Mouse (Mus musculus) liver, embryonic 11.5 days (tissue): ENCODE data around the gene Serpinb2. TPM values are rescaled to one million over a fixed set of nuclear protein-coding genes. Genes with fewer than 3 reads are reported as not detected.

Experiments
- ATAC-seq: fragments of 200-750 bp; cut with Nextera tagmentation; replicated peaks from 2 replicates; pipeline ENCODE4 v1.8.0; 2017; ENCODE audit warnings: moderate number of reproducible peaks, mild to moderate bottlenecking, moderate TSS enrichment, moderate library complexity; ENCODE audit not compliant: low FRiP score
- DNase-seq: peaks from one replicate; pipeline ENCODE4 v3.0.0-alpha.2; 2017; ENCODE audit warnings: low spot score
- H3K27ac ChIP-seq: fragments of 300-500 bp; sonication (generic); 2 replicates; pipeline ENCODE4 v1.5.1; 2014; ENCODE audit warnings: mild to moderate bottlenecking, low read depth, low read length, control low read depth
- H3K27me3 ChIP-seq: fragments of 300-500 bp; sonication (generic); replicated peaks from 2 replicates; pipeline ENCODE4 v1.6.1; 2014; ENCODE audit warnings: low read length, mixed read lengths; ENCODE audit not compliant: control insufficient read depth, insufficient read depth
- H3K36me3 ChIP-seq: fragments of 300-500 bp; sonication (generic); 2 replicates; pipeline ENCODE4 v1.6.1; 2014; ENCODE audit warnings: mild to moderate bottlenecking, low read length, moderate library complexity, mixed read lengths; ENCODE audit not compliant: control insufficient read depth, insufficient read depth
- H3K4me1 ChIP-seq: fragments of 300-500 bp; sonication (generic); replicated peaks from 2 replicates; pipeline ENCODE4 v1.6.1; 2014; ENCODE audit warnings: low read length, mixed read lengths; ENCODE audit not compliant: control insufficient read depth, insufficient read depth
- H3K4me2 ChIP-seq: fragments of 300-500 bp; sonication (generic); 2 replicates; pipeline ENCODE4 v1.6.1; 2014; ENCODE audit warnings: mild to moderate bottlenecking, control low read depth, moderate library complexity
- H3K4me3 ChIP-seq: fragments of 300-500 bp; sonication (generic); 2 replicates; pipeline ENCODE4 v1.5.1; 2014; ENCODE audit warnings: low read depth, low read length, control low read depth
- H3K9ac ChIP-seq: fragments of 300-500 bp; sonication (generic); 2 replicates; pipeline ENCODE4 v1.6.1; 2014; ENCODE audit warnings: low read depth, low read length, control low read depth
- H3K9me3 ChIP-seq: fragments of 300-500 bp; sonication (generic); 2 replicates; pipeline ENCODE4 v1.6.1; 2016; ENCODE audit warnings: low read length, inconsistent platforms, mixed read lengths; ENCODE audit not compliant: control insufficient read depth
- WGBS: fragments of 180-500 bp; shearing (Covaris S2); extraction: QIAGEN DNeasy Blood & Tissue Kit; methylation state at CpG from one replicate; pipeline ENCODE4 v1.1.7; 2014; 5-methylcytosine and 5-hydroxymethylcytosine counted together
- polyA plus RNA-seq: library from polyadenylated mRNA; unstranded; fragments of >200 nt; fragmentation: Nextera tagmentation; extraction: Ambion mirVana; gene quantifications from 2 replicates; pipeline ENCODE4 v1.2.1, GENCODE M21; 2014

Serpinb2 gene
- polyA plus RNA-seq, 1 experiment from 2014 or later = 3.4 TPM

DNA sequence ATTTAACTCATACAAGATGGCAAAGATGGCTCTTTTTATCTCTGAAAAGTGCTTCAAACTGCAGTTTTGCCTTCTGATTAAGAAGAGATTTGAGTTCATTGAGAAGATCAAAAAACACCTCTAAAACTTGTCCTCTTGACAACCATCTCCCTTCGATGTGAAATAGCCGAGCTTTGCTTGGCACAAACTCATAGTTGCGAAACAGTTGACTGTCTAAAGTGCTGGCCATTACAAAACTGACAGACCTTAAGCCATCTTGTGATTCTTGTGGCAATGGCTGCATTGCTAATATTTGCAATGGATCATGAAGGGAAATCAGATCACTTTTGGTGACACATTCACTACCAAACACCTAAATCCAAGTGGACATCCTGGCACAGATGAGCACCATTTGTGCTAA lies 48.3 kb downstream of the Serpinb2 start:
- Histone ChIP-seq H3K4me3 (no peak overlapping the region), H3K4me2 (no peak overlapping the region), H3K4me1 (no peaks in the 10 kb centered on the region), H3K27me3 (no peaks in the 10 kb centered on the region), H3K27ac (no peak overlapping the region), H3K36me3 (no peaks in the 10 kb centered on the region), H3K9me3 (no peaks in the 10 kb centered on the region), H3K9ac (no peak overlapping the region)
- no peak for ATAC-seq
- no peak for DNase-seq
- WGBS = 82% methylated on average over 3 of the region's 3 CpGs

DNA sequence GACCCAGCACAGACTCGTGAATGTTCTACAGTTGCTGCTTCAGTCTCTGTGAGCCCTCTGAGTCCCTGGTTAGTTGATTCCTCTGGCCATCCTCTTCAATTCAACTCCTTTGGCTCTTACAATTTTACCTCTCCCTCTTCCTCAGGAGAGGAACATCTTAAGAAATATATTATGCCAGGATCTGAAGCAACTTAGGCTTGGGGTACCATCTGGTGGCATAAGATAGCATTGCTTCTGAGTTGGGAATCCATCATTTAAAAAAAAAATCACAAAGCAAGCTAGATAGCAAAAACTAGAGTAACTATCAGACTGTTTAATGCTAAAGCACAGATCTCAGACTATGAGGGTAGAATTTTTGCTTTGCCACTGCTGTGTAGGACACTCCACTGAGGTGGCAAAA lies 50.9 kb downstream of the Serpinb2 start:
- Histone ChIP-seq H3K36me3 (no peaks in the 10 kb centered on the region), H3K4me2 (no peak overlapping the region), H3K27ac (no peak overlapping the region), H3K27me3 (no peaks in the 10 kb centered on the region), H3K4me3 (no peak overlapping the region), H3K9ac (no peak overlapping the region), H3K9me3 (no peaks in the 10 kb centered on the region), H3K4me1 (no peaks in the 10 kb centered on the region)
- DNase-seq (no peak), ATAC-seq (no peak)
- WGBS = 80% methylated on average over 1 of the region's 1 CpGs

DNA sequence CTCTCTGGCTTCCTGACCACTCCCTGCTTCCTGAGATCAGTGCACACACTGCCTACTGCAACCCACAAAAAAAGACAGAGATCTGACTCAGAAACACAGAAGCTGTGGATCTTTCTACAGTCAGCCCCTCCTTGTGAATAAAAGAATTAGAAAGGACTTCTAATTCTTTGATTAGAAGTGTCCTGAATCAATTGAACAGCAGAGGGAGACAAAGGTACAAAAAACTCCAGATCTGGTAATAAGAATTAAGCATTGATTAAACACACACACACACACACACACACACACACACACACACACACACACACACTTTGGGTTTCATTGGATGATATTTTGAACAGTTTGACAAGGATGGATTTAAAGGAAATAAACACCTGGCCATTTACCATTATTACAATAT lies 54.4 kb downstream of the Serpinb2 start:
- Histone ChIP-seq H3K36me3 (no peaks in the 10 kb centered on the region), H3K27me3 (no peaks in the 10 kb centered on the region), H3K4me3 (no peak overlapping the region), H3K4me1 (no peaks in the 10 kb centered on the region), H3K27ac (no peak overlapping the region), H3K9ac (no peak overlapping the region), H3K4me2 (no peak overlapping the region), H3K9me3 (no peaks in the 10 kb centered on the region)
- ATAC-seq (no peak), DNase-seq (no peak)

DNA sequence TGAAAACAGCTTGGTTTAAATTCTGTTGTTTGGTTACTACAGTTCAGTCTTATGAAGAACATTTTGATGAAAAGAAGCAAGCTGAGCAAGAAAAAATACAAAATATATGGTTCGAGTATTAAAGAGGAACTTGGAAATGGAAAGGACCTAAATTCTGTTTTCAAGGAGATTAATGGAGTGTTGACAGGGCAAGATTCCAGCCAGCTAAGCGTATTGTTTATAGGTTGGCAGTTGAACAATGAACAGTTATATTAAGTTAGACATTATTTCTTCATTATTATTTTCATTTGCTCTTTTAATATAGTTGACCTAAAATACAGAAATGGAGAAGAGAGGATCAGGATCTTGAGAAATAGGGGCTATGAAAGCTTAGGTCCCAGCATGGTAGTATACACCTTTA lies 64.9 kb downstream of the Serpinb2 start:
- ATAC-seq = no peak
- no peak overlapping the region for H3K4me3 ChIP-seq
- no peak overlapping the region for H3K4me2 ChIP-seq
- H3K36me3 ChIP-seq = no peaks in the 10 kb centered on the region
- no peaks in the 10 kb centered on the region for H3K27me3 ChIP-seq
- WGBS = 75% methylated on average over 2 of the region's 2 CpGs
- DNase-seq = no peak
- no peaks in the 10 kb centered on the region for H3K4me1 ChIP-seq
- no peaks in the 10 kb centered on the region for H3K9me3 ChIP-seq
- H3K9ac ChIP-seq = no peak overlapping the region
- no peak overlapping the region for H3K27ac ChIP-seq

DNA sequence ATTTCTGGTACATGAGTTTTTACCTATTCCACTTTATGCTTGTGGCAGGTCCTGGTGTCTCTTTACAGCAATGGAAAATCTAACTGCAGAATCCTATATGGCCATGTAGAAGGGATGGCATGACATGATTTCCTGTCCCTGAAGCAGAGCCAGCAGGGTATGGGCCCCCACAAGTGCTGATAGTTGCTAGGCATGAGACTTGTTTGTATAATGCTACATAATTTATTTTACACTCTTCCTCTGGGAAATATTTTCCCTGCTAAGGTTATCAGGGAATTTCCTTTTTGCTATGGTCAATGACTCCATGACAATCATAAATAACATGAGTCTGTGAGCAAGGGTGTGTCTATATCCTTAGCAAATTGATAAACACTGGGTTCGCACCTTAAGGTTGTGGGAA lies 66.3 kb downstream of the Serpinb2 start:
- Histone ChIP-seq H3K9me3 (no peaks in the 10 kb centered on the region), H3K9ac (no peak overlapping the region), H3K4me1 (no peaks in the 10 kb centered on the region), H3K4me2 (no peak overlapping the region), H3K36me3 (no peaks in the 10 kb centered on the region), H3K4me3 (no peak overlapping the region), H3K27ac (no peak overlapping the region), H3K27me3 (no peaks in the 10 kb centered on the region)
- 71% methylated on average over 1 of the region's 1 CpGs for WGBS
- no peak for ATAC-seq
- DNase-seq = no peak

DNA sequence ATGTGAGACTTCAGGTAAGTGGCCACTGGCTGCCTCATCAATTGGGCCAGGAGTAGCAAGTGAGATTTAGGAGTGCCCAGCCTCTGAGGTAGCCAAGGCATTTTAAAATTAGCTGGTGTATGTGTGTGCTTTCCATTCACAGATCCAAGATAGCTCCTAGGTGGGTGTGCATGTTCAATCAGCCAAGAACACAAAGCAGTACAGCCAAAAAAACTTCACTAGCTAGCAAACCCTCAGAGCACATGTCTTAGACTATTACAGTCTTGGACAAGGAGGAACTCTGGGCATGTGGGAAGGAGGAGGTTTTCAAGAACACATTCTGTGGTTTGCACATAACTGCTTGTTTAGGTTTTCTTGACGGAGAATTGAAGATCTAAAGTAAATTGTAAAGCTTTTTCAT lies 70.0 kb downstream of the Serpinb2 start:
- no peaks in the 10 kb centered on the region for H3K4me1 ChIP-seq
- H3K9me3 ChIP-seq = no peaks in the 10 kb centered on the region
- WGBS = 69% methylated on average over 1 of the region's 1 CpGs
- ATAC-seq (no peak), DNase-seq (no peak)
- no peak overlapping the region for H3K27ac ChIP-seq
- H3K9ac ChIP-seq = no peak overlapping the region
- no peak overlapping the region for H3K4me3 ChIP-seq
- no peaks in the 10 kb centered on the region for H3K36me3 ChIP-seq
- H3K27me3 ChIP-seq = no peaks in the 10 kb centered on the region
- H3K4me2 ChIP-seq = no peak overlapping the region

DNA sequence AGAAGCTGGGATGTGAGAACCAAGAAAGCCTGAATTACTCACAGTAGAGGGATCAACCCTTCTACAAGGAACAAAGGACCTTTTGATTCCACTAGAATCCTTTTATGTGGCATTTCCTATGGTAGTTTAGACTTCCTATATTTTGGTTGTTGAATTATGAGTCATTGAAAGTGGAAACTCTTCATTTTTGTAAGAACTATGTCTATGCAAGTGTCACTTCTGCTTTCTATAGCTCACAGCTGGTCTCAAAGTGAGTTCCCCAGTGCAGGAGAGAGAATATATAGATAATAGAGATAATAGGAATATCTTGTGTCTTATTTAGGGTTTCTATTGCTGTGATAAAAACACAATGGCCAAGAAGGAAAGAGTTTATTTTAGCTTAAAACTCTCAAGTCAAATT lies 71.7 kb downstream of the Serpinb2 start:
- Histone ChIP-seq H3K9me3 (no peaks in the 10 kb centered on the region), H3K36me3 (no peaks in the 10 kb centered on the region), H3K27me3 (no peaks in the 10 kb centered on the region), H3K4me3 (no peak overlapping the region), H3K27ac (no peak overlapping the region), H3K4me2 (no peak overlapping the region), H3K9ac (no peak overlapping the region), H3K4me1 (no peaks in the 10 kb centered on the region)
- DNase-seq = no peak
- ATAC-seq = no peak

DNA sequence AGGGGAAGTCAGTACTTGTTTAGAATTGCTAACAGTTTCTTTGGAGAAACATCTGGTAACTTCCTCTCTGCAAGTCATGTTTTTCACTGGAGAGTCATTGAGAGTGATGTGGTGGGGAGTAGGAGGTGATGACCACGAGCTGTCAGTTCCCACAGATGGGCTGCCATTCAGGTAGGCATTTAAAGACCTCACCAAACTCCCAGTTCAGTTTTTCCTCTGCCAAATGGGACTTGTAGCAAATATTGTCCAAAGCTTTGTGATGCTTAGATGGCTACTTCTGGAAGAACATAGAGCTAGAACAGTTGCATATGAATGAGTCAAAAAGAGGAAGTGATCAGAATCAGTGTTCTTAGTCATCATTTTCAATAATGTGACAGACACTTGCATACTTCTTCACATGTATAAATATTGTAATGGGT lies 72.7 kb downstream of the Serpinb2 start:
- no peak overlapping the region for H3K9ac ChIP-seq
- no peak for ATAC-seq
- H3K9me3 ChIP-seq = no peaks in the 10 kb centered on the region
- DNase-seq = no peak
- 29% methylated on average over 1 of the region's 1 CpGs for WGBS
- H3K4me1 ChIP-seq = no peaks in the 10 kb centered on the region
- H3K27ac ChIP-seq = no peak overlapping the region
- H3K4me2 ChIP-seq = no peak overlapping the region
- no peaks in the 10 kb centered on the region for H3K36me3 ChIP-seq
- H3K4me3 ChIP-seq = no peak overlapping the region
- no peaks in the 10 kb centered on the region for H3K27me3 ChIP-seq

DNA sequence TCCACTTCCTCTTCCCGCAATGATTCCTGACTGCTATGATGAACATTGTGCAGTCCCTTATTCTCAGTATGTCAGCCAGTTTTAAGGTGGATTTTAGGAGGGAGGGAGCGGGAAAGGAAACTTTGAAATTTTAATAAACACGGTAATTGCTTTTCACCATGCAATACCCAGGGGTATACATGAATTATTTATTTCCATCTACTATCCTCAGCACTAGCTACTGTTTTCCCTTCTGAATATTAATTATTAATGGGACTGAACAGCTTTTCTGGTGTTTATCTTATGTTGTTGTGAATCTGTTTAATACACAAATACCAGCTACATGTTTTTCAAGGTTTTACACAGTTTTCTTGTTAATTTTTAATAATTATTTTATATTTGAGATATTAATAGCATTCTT lies 73.7 kb downstream of the Serpinb2 start:
- H3K27me3 ChIP-seq = no peaks in the 10 kb centered on the region
- ATAC-seq (no peak), DNase-seq (no peak)
- no peaks in the 10 kb centered on the region for H3K9me3 ChIP-seq
- H3K9ac ChIP-seq = no peak overlapping the region
- WGBS = 80% methylated on average over 3 of the region's 3 CpGs
- no peak overlapping the region for H3K4me3 ChIP-seq
- no peak overlapping the region for H3K27ac ChIP-seq
- H3K36me3 ChIP-seq = no peaks in the 10 kb centered on the region
- no peak overlapping the region for H3K4me2 ChIP-seq
- H3K4me1 ChIP-seq = no peaks in the 10 kb centered on the region
